Mouse (Mus musculus) heart, embryonic 12.5 days (tissue): ENCODE measurements around the gene Scd4. TPM values are rescaled to one million over a fixed set of nuclear protein-coding genes. Genes with fewer than 3 reads are reported as not detected.

ENCODE experiments used
- ATAC-seq: fragments of 200-750 bp; cut with Nextera tagmentation; 2 replicates; pipeline ENCODE4 v1.8.0; 2017; ENCODE audit warnings: moderate TSS enrichment, moderate library complexity; ENCODE audit not compliant: insufficient number of reproducible peaks, low FRiP score
- H3K27ac ChIP-seq: fragments of 300-500 bp; sonication (generic); 2 replicates; pipeline ENCODE4 v1.5.1; 2016; ENCODE audit warnings: mild to moderate bottlenecking, moderate library complexity; ENCODE audit not compliant: poor library complexity, severe bottlenecking
- H3K27me3 ChIP-seq: fragments of 300-500 bp; sonication (generic); replicated peaks from 2 replicates; pipeline ENCODE4 v1.6.1; 2016; ENCODE audit warnings: mild to moderate bottlenecking, moderate library complexity
- H3K36me3 ChIP-seq: fragments of 300-500 bp; sonication (generic); 2 replicates; pipeline ENCODE4 v1.6.1; 2016; ENCODE audit warnings: mild to moderate bottlenecking, moderate library complexity
- H3K4me1 ChIP-seq: fragments of 300-500 bp; sonication (generic); replicated peaks from 2 replicates; pipeline ENCODE4 v1.6.1; 2016; ENCODE audit warnings: mild to moderate bottlenecking
- H3K4me2 ChIP-seq: fragments of 300-500 bp; sonication (generic); 2 replicates; pipeline ENCODE4 v1.6.1; 2016; ENCODE audit warnings: mild to moderate bottlenecking, moderate library complexity
- H3K4me3 ChIP-seq: fragments of 300-500 bp; sonication (generic); 2 replicates; pipeline ENCODE4 v1.5.1; 2016; ENCODE audit warnings: mild to moderate bottlenecking
- H3K9ac ChIP-seq: fragments of 300-500 bp; sonication (generic); 2 replicates; pipeline ENCODE4 v1.6.1; 2016; ENCODE audit warnings: mild to moderate bottlenecking, moderate library complexity
- H3K9me3 ChIP-seq: fragments of 300-500 bp; sonication (generic); replicated peaks from 2 replicates; pipeline ENCODE4 v1.6.1; 2016; ENCODE audit warnings: mild to moderate bottlenecking, moderate library complexity
- WGBS: fragments of 180-500 bp; shearing (Covaris S2); methylation state at CpG from one replicate; pipeline ENCODE4 v1.1.7; 2016; 5-methylcytosine and 5-hydroxymethylcytosine counted together
- polyA plus RNA-seq: library from polyadenylated mRNA; unstranded; fragments of >200 nt; fragmentation: Nextera tagmentation; extraction: Ambion mirVana; gene quantifications from 2 replicates; pipeline ENCODE4 v1.2.1, GENCODE M21; 2016

Scd4 gene
- polyA plus RNA-seq, 1 experiment from 2014 or later = 0.29 TPM

DNA sequence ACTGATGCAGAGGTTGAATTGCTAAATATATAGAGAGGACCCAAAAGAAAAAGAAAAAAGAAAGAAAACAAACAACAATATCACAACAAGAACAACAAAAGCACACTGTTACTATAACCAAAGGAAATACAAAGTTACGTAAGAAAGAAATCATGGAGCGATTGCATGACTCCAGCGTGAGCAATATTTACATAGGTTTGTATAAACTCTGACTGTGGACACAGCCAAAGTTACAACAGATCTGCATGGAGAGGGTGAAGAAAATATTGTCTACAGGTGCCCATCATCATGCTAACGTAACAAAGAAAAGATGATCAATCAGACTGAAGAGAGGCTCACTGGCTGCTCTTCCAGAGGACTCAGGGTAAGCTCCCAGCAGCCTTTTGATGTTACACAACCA is 47.2 kb downstream of the Scd4 start:
- H3K27ac ChIP-seq = no peak overlapping the region
- H3K9me3 ChIP-seq = no peaks in the 10 kb centered on the region
- H3K9ac ChIP-seq = no peak overlapping the region
- no peaks in the 10 kb centered on the region for H3K27me3 ChIP-seq
- ATAC-seq = no peak
- H3K4me3 ChIP-seq = no peak overlapping the region
- 89% methylated on average over 4 of the region's 4 CpGs for WGBS
- peaks cover 5% of the 10 kb centered on the region for H3K4me1 ChIP-seq
- no peak overlapping the region for H3K4me2 ChIP-seq
- no peaks in the 10 kb centered on the region for H3K36me3 ChIP-seq

DNA sequence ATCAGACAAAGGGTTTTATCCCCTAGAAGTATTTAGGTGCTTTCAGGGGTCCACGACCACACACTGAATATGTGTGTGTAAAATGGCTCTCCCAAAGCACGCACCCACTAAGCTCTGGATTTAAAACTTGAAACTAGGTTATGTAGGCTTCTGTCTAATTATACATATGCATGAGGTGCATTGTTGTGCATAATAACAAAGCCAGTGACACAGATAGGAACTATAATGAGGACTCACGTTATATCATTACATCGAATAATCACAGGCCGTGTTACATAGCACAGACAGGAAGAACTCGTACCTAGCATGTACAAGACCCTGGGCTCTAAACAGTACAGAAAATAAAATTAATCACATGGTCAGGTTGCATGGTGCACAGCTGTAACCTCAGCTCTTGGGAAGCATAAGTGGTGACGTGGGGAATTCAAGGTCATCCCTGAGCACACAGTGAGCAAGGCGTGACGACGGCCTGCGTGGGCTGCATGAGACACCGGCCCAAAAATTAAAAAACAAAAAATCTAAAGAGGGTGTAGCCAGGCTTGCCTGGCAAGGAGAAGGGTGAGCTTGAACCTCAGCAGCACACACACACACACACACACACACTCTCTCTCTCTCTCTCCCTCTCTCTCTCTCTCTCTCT is 49.9 kb downstream of the Scd4 start:
- Histone ChIP-seq H3K27ac (no peak overlapping the region), H3K4me1 (peaks cover 9% of the 10 kb centered on the region), H3K4me2 (no peak overlapping the region), H3K9me3 (no peaks in the 10 kb centered on the region), H3K4me3 (no peak overlapping the region), H3K36me3 (no peaks in the 10 kb centered on the region), H3K9ac (no peak overlapping the region), H3K27me3 (no peaks in the 10 kb centered on the region)
- 84% methylated on average over 12 of the region's 12 CpGs for WGBS
- no peak for ATAC-seq

DNA sequence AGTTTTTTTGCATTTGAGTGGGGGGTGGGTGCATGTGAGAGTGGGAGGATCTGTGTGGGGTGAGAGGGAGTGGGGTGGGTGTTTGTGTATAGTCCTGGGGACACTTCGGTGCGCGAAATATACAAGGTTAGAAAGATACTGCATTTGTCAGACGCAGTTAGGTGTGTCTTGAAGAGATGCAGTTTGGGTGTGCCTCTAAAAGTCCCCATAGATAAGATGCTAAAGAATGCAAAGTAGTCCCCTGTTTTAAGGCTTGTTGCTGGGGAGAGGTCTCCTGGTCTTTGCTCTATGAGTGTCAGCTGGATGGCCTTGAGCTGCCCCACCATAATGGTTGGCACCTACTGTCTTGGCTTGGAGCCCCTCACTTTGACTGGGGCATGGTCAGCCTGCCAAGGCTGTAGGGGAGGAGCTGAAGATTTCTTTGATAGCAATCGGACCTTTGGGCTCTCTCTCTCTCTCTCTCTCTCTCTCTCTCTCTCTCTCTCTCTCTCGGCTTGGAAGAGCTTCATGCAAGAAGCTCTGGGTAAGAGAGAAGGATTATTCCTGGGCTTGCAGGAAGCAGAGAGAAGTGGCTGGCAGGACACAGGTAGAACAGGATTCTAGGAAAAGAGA is 53.1 kb downstream of the Scd4 start:
- Histone ChIP-seq H3K4me3 (no peak overlapping the region), H3K27me3 (no peaks in the 10 kb centered on the region), H3K9ac (no peak overlapping the region), H3K36me3 (no peaks in the 10 kb centered on the region), H3K4me2 (no peak overlapping the region), H3K4me1 (peaks cover 17% of the 10 kb centered on the region), H3K9me3 (no peaks in the 10 kb centered on the region), H3K27ac (no peak overlapping the region)
- 67% methylated on average over 6 of the region's 6 CpGs for WGBS
- no peak for ATAC-seq

DNA sequence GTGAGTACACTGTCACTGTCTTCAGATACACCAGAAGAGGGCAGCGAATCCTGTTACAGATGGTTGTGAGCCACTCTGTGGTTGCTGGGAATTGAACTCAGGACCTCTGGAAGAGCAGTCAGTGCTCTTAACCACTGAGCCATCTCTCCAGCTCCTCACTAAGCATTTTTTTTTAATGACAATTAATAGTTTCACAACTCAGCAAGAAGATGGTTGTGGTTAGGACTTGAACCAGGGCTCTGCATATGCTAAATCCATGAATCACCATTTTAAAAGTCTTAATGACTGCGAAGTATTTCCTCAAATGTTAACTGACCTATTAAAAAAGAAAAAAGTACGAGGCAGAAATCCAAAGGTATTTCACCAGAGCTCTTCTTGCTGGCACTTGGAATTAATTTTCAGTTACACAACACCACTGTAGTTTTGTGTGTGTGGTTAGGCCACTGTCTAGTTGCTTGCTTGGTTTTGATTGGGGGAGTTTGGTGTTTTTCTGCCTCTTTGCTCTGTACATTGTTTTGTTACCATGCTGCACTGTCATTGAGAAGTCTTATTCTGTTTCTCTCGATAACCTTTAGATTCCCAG is 54.3 kb downstream of the Scd4 start:
- ATAC-seq = no peak
- Histone ChIP-seq H3K9ac (no peak overlapping the region), H3K4me3 (no peak overlapping the region), H3K27me3 (no peaks in the 10 kb centered on the region), H3K4me2 (no peak overlapping the region), H3K36me3 (no peaks in the 10 kb centered on the region), H3K4me1 (peaks cover 17% of the 10 kb centered on the region), H3K9me3 (no peaks in the 10 kb centered on the region), H3K27ac (no peak overlapping the region; the same call in 1 of the 2 replicates)
- WGBS = 89% methylated on average over 4 of the region's 4 CpGs

DNA sequence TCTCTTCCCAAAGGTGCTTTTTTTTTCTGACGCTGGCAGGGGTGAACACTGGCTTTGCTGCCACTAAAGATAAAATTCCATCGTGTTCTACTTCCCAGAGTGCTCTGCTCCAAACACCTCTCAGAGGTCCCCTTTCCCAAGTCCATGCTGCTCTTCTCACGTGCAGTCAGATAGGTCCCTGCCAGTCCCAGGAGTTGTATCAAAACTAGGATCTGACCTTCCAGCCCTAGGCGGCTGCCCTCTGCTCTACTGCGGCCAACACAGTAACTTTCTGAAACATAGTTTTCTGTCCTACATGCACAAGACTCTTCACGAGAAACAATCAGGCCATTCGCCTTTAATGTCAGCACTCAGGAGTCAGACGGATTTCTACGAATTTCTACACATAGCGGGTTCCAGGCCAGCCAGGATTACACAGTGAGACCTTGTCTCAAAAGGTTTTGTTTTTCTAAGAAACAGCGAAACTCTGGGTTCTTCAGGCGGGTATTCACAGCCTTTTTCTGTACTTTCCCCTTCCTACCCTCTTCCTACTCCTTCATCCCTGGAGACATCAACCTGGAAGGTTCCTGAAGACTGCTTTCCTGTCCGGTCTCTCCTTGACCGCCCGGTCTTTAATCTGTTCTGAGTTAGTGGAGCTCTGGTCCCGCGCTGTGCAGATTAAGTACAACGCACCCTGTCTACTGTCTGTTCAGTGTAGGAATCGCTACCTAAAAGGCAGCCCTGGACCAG is 55.0 kb downstream of the Scd4 start:
- peak overlapping the region; percentile 60 for H3K4me3 ChIP-seq
- peak; percentile 65 for ATAC-seq
- peak overlapping the region; percentile 72 for H3K9ac ChIP-seq
- peak overlapping the region; percentile 85 for H3K4me2 ChIP-seq
- H3K4me1 ChIP-seq = peaks cover 17% of the 10 kb centered on the region
- H3K36me3 ChIP-seq = no peaks in the 10 kb centered on the region
- peak overlapping the region; percentile 84 for H3K27ac ChIP-seq
- H3K27me3 ChIP-seq = no peaks in the 10 kb centered on the region
- H3K9me3 ChIP-seq = no peaks in the 10 kb centered on the region
- 13% methylated on average over 19 of the region's 19 CpGs for WGBS

DNA sequence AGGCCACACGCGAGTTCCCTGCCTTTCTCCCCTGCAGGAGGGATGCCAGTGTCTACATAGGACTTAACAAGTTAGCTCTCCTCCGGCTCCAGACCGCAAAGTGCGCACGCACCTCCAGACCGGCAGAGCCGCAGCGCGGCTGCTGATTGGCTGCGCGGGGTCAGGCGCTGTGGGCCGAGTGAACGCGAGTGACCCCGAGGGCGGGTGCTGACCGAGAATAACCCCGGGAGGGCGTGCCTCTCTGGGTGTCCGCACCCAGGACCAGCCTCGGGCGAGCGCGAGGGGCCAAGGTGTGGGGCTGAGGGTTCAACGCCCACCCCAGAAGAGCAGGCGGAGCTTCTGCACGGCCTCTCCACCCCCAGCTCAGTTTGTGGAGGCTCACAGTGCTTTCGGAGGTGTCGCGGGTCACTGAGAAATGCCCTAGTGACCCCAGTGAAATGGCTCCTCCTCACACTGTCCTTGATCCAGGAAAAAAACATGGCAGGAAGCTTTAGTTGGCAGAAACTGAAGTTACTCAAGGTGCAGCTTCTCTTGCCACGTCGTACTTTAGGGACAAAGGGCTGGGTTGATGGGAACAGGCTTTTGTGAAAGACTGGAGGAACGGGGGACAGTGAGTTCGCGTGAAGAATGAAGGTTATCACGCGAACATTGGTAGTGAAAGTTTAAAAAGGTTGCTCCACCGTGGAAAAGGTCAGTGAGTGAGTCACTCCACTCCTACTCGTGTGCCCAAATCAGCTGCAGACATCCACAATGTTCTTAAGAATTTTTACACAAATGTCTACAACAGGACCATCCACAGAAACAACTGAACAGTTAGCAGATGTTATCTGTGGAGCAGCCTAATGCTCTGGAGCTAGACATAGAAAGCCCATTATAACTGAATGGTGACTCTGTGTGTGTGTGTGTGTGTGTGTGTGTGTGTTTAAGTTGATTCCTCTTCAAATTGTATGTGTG is 55.9 kb downstream of the Scd4 start:
- Histone ChIP-seq H3K9me3 (no peaks in the 10 kb centered on the region), H3K4me1 (peaks cover 17% of the 10 kb centered on the region), H3K27me3 (no peaks in the 10 kb centered on the region), H3K9ac (peak overlapping the region; percentile 72), H3K4me3 (peak overlapping the region; percentile 60), H3K4me2 (peak overlapping the region; percentile 85), H3K36me3 (no peaks in the 10 kb centered on the region), H3K27ac (peak overlapping the region; percentile 84)
- 5% methylated on average over 41 of the region's 41 CpGs for WGBS
- peak; percentile 99 for ATAC-seq

DNA sequence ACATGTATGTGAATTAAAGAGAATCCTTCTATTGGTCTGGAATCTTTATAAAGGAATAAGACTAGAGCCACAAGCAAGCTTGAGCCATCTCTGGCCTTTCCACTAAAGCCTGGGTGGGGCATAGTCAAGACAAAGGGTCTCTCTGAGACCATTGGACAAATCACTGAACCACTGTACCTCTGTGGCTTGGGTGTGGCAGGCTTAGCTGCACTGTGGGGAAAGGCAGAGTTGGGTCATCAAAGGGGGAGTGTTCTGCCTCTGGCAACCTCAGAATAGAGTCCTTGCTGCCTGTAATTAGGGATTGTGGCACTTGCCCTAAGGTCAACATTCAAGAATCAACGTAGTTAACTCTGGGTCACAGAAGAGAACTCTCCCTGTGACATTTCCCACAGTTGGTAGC is 56.6 kb downstream of the Scd4 start:
- WGBS = 61% methylated on average over 1 of the region's 1 CpGs
- Histone ChIP-seq H3K9me3 (no peaks in the 10 kb centered on the region), H3K4me1 (peaks cover 17% of the 10 kb centered on the region), H3K9ac (no peak overlapping the region), H3K36me3 (no peaks in the 10 kb centered on the region), H3K27me3 (no peaks in the 10 kb centered on the region), H3K4me2 (no peak overlapping the region), H3K27ac (no peak overlapping the region), H3K4me3 (no peak overlapping the region)
- ATAC-seq = no peak

DNA sequence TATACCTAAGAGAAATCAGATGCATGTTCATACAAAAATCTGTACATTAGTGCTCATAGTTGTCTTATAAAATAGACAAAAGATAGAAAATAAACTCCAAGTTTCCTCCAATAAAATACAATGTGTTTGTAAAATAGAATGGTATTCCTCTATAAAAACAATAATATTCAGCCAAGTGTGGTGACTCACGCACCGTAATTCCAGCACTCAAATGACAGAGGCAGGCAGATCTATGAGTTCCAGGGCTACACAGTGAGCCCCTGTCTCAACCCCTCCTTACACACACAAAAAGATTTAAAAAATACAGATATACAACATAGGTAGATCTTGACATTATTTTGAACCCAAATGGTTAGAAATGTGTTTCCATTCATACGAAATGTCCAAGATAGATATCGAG is 59.0 kb downstream of the Scd4 start:
- no peak overlapping the region for H3K4me2 ChIP-seq
- no peaks in the 10 kb centered on the region for H3K9me3 ChIP-seq
- peaks cover 17% of the 10 kb centered on the region for H3K4me1 ChIP-seq
- no peak for ATAC-seq
- no peaks in the 10 kb centered on the region for H3K27me3 ChIP-seq
- no peak overlapping the region for H3K4me3 ChIP-seq
- H3K27ac ChIP-seq = no peak overlapping the region
- no peak overlapping the region for H3K9ac ChIP-seq
- 85% methylated on average over 4 of the region's 4 CpGs for WGBS
- H3K36me3 ChIP-seq = no peaks in the 10 kb centered on the region

DNA sequence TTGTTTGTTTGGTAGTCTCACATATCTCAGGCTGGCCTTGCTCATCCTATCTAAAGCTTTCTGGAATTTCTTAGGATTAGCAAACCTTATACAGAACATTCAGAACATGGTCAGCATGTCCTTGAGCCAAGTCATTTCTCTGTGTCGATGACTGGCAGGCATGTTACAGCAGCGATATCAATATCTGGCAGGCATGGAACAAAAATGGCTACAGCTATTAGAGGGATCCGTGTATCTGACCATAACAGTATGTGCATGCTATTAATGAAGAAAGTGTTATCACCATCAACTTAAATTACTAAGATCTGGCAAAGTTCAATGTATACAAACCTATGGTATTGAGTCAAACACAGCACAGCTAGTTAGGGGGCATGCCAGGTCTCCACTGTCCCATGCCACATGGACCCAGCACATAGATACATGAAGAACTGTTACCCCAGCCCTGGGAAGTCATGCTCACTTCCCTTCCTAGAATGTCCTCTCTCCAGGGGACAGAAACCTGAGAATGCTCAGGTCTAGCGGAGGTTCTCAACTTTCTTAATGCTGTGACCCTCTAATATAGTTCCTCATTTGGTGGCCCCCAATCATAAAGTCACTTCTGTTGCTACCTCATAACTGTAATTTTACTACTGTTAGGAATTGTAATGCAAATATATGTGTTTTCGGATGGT is 59.6 kb downstream of the Scd4 start:
- H3K9ac ChIP-seq = no peak overlapping the region
- no peaks in the 10 kb centered on the region for H3K36me3 ChIP-seq
- no peaks in the 10 kb centered on the region for H3K27me3 ChIP-seq
- no peak overlapping the region for H3K4me3 ChIP-seq
- H3K4me1 ChIP-seq = peaks cover 14% of the 10 kb centered on the region
- H3K9me3 ChIP-seq = no peaks in the 10 kb centered on the region
- no peak for ATAC-seq
- H3K27ac ChIP-seq = no peak overlapping the region
- WGBS = 81% methylated on average over 5 of the region's 5 CpGs
- no peak overlapping the region for H3K4me2 ChIP-seq

DNA sequence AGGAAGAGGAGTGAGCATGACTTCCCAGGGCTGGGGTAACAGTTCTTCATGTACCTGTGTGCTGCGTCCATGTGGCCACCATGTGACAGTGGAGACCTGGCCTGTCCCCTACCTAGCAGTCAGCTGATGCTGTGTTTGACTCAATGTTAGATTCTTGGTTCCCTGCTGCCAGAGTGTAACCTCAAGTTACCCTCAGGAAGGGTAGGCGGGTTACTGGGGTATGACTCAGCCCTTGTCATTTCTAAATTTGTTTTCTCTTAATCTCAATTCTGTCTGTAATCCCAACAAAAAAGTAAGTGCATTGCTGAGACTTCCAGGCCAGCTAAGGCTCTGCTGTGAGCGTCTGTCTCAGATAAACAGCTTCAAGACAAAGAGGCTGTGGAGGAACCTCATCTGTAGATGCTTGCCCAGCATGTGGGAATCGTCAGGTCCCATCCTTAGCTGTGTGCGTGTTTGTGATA is 61.1 kb downstream of the Scd4 start:
- no peak overlapping the region for H3K4me2 ChIP-seq
- ATAC-seq = no peak
- WGBS = 58% methylated on average over 5 of the region's 5 CpGs
- no peaks in the 10 kb centered on the region for H3K9me3 ChIP-seq
- no peak overlapping the region for H3K27ac ChIP-seq
- no peaks in the 10 kb centered on the region for H3K36me3 ChIP-seq
- peaks cover 2% of the 10 kb centered on the region; the same call in 1 of the 2 replicates for H3K4me1 ChIP-seq
- H3K4me3 ChIP-seq = no peak overlapping the region
- no peaks in the 10 kb centered on the region for H3K27me3 ChIP-seq
- H3K9ac ChIP-seq = no peak overlapping the region
